Mouse (Mus musculus) heart, adult 9 months (tissue): ENCODE data around the gene Slc22a27.
"Not testable (repeated sequence)": the region's sequence is repeated elsewhere in the genome, so short reads cannot be mapped to it uniquely, and the experiment has no call there.

Source experiments
- DNase-seq, 2 experiments: peaks; one replicate each; pipeline ENCODE4 v3.0.0; 2022; ENCODE audit warnings: low spot score in 2 of 2

Slc22a27 gene

GRCm38 (mm10) chr19:7965927-7966326, at the start of gene Slc22a27:
TSS of gene Slc22a27 (minus strand) at chr19:7966027.
- not testable (repeated sequence) for DNase-seq

- DNase-seq = not testable (repeated sequence)
These were observed 45.8 kb upstream of the Slc22a27 start for GRCm38 (mm10) chr19:8011596-8011995.

GRCm38 (mm10) chr19:8009086-8009485, 43.3 kb upstream of the Slc22a27 start:
- not testable (repeated sequence) for DNase-seq

- DNase-seq = no peak
These were observed 2.9 kb upstream of the Slc22a27 start for GRCm38 (mm10) chr19:7968703-7969102.

GRCm38 (mm10) chr19:7966550-7966949, 723 bp upstream of the Slc22a27 start:
- DNase-seq = not testable (repeated sequence)

- DNase-seq = not testable (repeated sequence)
These were observed 26.4 kb downstream of the Slc22a27 start for GRCm38 (mm10) chr19:7939391-7939790.

- no peak for DNase-seq
These were observed 89.2 kb downstream of the Slc22a27 start for GRCm38 (mm10) chr19:7876626-7877025.

GRCm38 (mm10) chr19:7829851-7830250, 136.0 kb downstream of the Slc22a27 start:
- no peak for DNase-seq
